Mouse (Mus musculus) CH12.LX (cell line): ENCODE results near the gene Gm12166.

Experiments used
- BHLHE40 ChIP-seq: IDR thresholded peaks from 2 replicates; pipeline ENCODE4 v1.6.1; 2011; ENCODE audit warnings: mild to moderate bottlenecking, low read depth, low read length, improper control_type of control experiment
- CTCF ChIP-seq, 2 experiments: IDR thresholded peaks in 1 of 2; conservative IDR thresholded peaks in 1 of 2; 2 replicates each; pipeline ENCODE4 v1.5.1; 2011 to 2012; ENCODE audit warnings: low read depth in 2 of 2, low read length in 2 of 2, improper control_type of control experiment in 1 of 2, inconsistent platforms in 1 of 2, mild to moderate bottlenecking in 1 of 2, moderate library complexity in 1 of 2
- E2F4 ChIP-seq: IDR thresholded peaks from 2 replicates; pipeline ENCODE4 v1.6.1; 2011; ENCODE audit warnings: low read depth, low read length, improper control_type of control experiment; ENCODE audit not compliant: insufficient replicate concordance
- EP300 ChIP-seq: IDR thresholded peaks from 2 replicates; pipeline ENCODE4 v1.6.1; 2011; ENCODE audit warnings: low read length, improper control_type of control experiment
- HCFC1 ChIP-seq: IDR thresholded peaks from 2 replicates; pipeline ENCODE4 v1.6.1; 2012; ENCODE audit warnings: low read depth, mild to moderate bottlenecking, inconsistent platforms, low read length, improper control_type of control experiment
- IRF4 ChIP-seq: IDR thresholded peaks from 2 replicates; pipeline ENCODE4 v1.6.1; 2014; ENCODE audit warnings: low read depth, mild to moderate bottlenecking, inconsistent platforms, low read length, improper control_type of control experiment
- MAX ChIP-seq: IDR thresholded peaks from 2 replicates; pipeline ENCODE4 v1.6.1; 2011; ENCODE audit warnings: low read length, improper control_type of control experiment
- NRF1 ChIP-seq: IDR thresholded peaks from 2 replicates; pipeline ENCODE4 v1.6.1; 2014; ENCODE audit warnings: low read depth, mild to moderate bottlenecking, inconsistent platforms, low read length, improper control_type of control experiment, moderate library complexity
- POLR2A ChIP-seq: IDR thresholded peaks from 2 replicates; pipeline ENCODE4 v1.6.1; 2011; ENCODE audit warnings: low read depth, mild to moderate bottlenecking, improper control_type of control experiment, low read length
- POLR2AphosphoS2 ChIP-seq: IDR thresholded peaks from 2 replicates; pipeline ENCODE4 v1.6.1; 2011; ENCODE audit warnings: low read depth, low read length, improper control_type of control experiment
- RAD21 ChIP-seq: IDR thresholded peaks from 2 replicates; pipeline ENCODE4 v1.6.1; 2011; ENCODE audit warnings: low read depth, mild to moderate bottlenecking, low read length, improper control_type of control experiment, moderate library complexity
- TCF12 ChIP-seq: IDR thresholded peaks from 2 replicates; pipeline ENCODE4 v1.6.1; 2014; ENCODE audit warnings: low read depth, mild to moderate bottlenecking, inconsistent platforms, low read length, improper control_type of control experiment
- USF1 ChIP-seq: IDR thresholded peaks from 2 replicates; pipeline ENCODE4 v1.6.1; 2014; ENCODE audit warnings: low read depth, mild to moderate bottlenecking, inconsistent platforms, low read length, improper control_type of control experiment

GRCm38 (mm10) chr11:46090951-46091667, 39.0 kb upstream of the Gm12166 start:
- no peak for TF ChIP-seq CTCF (conservative IDR thresholded peaks at IDR 0.05 in 1 of 2, IDR thresholded peaks at IDR 0.05 in 1 of 2; ENCODE audit: low read depth in 2 of 2, low read length in 2 of 2)
- TF ChIP-seq POLR2AphosphoS2: no peak
- no peak for TF ChIP-seq EP300
- TF ChIP-seq BHLHE40: no peak
- no peak for TF ChIP-seq POLR2A
- no peak for TF ChIP-seq HCFC1
- 0 out of 2 replicates have a peak, but pooled peaks have one; percentile 28 for TF ChIP-seq IRF4
- TF ChIP-seq TCF12: no peak
- TF ChIP-seq RAD21: no peak
- no peak for TF ChIP-seq E2F4
- no peak for TF ChIP-seq USF1
- TF ChIP-seq NRF1: no peak
- TF ChIP-seq MAX: no peak
